Mouse (Mus musculus) liver, adult 2 months (tissue): ENCODE data around the gene Gm20532.

Experiments
- CTCF ChIP-seq: fragments of 200-500 bp; IDR thresholded peaks from 2 replicates; pipeline ENCODE4 v1.5.1; 2011; ENCODE audit warnings: low read depth, low read length, control low read depth
- POLR2A ChIP-seq: fragments of 200-500 bp; IDR thresholded peaks from 2 replicates; pipeline ENCODE4 v1.6.1; 2011; ENCODE audit warnings: low read length, control low read depth; ENCODE audit not compliant: insufficient read depth; ENCODE audit errors: extremely low read depth

DNA sequence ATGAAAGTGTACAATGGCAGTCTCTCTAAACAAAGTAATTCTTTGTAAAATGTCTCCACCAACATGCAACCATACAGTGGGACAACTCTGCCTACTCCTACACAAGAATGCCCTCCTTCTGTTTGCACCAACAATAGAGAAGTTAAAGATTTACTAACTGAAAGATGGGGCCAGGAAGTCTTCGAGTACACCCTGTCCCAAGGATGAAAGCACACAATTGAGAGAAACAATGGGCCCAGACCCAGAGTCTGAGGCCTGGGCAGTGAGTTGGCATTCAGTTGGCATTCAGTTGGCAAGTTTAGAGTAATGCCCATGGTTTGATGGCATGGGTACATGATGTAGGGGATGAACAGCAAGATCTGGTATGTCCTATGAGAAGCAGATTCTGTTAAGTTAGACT lies 68.2 kb downstream of the Gm20532 start:
- TF ChIP-seq POLR2A (no peak), CTCF (no peak)
